Mouse (Mus musculus) neural tube, embryonic 12.5 days (tissue): ENCODE results near the gene Thsd4. TPM values are rescaled to one million over a fixed set of nuclear protein-coding genes. Genes with fewer than 3 reads are reported as not detected.

Experiments
- polyA plus RNA-seq: library from polyadenylated mRNA; unstranded; fragments of >200 nt; fragmentation: Nextera tagmentation; extraction: Ambion mirVana; gene quantifications from 2 replicates; pipeline ENCODE4 v1.2.1, GENCODE M21; 2016

Gene Thsd4
- polyA plus RNA-seq, 1 experiment from 2014 or later = 10.9 TPM

Other genes with a start within 250 kb of the Thsd4 start
- gene Lrrc49, start 166.1 kb upstream of the Thsd4 start, polyA plus RNA-seq = 53.8 and 59.4 TPM in 2 replicates
- 5.2 and 6.0 TPM in 2 replicates for gene Larp6, start 190.9 kb upstream of the Thsd4 start, polyA plus RNA-seq